Mouse (Mus musculus): Measurements from ENCODE around the gene Xrcc6.

GRCm38 (mm10) chr15:81960171-81961077, 27.2 kb upstream of the Xrcc6 start, which contains the start of gene Pmm1:
- TF ChIP-seq CTCF (IDR thresholded peaks at IDR 0.05; ENCODE audit: low read depth, low read length), result peak; percentile 70
- 0 out of 2 replicates have a peak, but pooled peaks have one; percentile 5 for TF ChIP-seq EP300 (IDR thresholded peaks at IDR 0.05; ENCODE audit: insufficient read depth, low read depth, low read length)
